Mouse (Mus musculus) myocyte (in vitro differentiated cells): ENCODE data around the gene Nrp2. TPM values are rescaled to one million over a fixed set of nuclear protein-coding genes. Genes with fewer than 3 reads are reported as not detected.

Source experiments
- H3K27me3 ChIP-seq: one replicate; pipeline ENCODE4 v1.6.1; 2011; ENCODE audit not compliant: control insufficient read depth, insufficient read depth, insufficient read length
- H3K36me3 ChIP-seq: one replicate; pipeline ENCODE4 v1.6.1; 2011; ENCODE audit not compliant: control insufficient read depth, insufficient read depth
- H3K4me2 ChIP-seq: one replicate; pipeline ENCODE4 v1.6.1; 2011; ENCODE audit warnings: low read depth, control low read depth
- H3K4me3 ChIP-seq: one replicate; pipeline ENCODE4 v1.5.1; 2011; ENCODE audit warnings: mild to moderate bottlenecking, control low read depth, moderate library complexity
- H3K79me2 ChIP-seq: one replicate; pipeline ENCODE4 v1.6.1; 2011; ENCODE audit not compliant: control insufficient read depth, insufficient read depth
- H3ac ChIP-seq: one replicate; pipeline ENCODE4 v1.6.1; 2011; ENCODE audit not compliant: control insufficient read depth, insufficient read length
- CEBPB ChIP-seq: IDR thresholded peaks from 2 replicates; pipeline ENCODE4 v1.6.1; 2011; ENCODE audit warnings: mild to moderate bottlenecking, moderate library complexity; ENCODE audit not compliant: poor library complexity, insufficient read depth, severe bottlenecking
- E2F4 ChIP-seq: IDR thresholded peaks from one replicate; pipeline ENCODE4 v1.6.1; 2011; ENCODE audit warnings: mild to moderate bottlenecking, control low read depth, moderate library complexity; ENCODE audit not compliant: insufficient read depth
- MAX ChIP-seq: IDR thresholded peaks from one replicate; pipeline ENCODE4 v1.6.1; 2011; ENCODE audit warnings: low read depth, mild to moderate bottlenecking, control low read depth
- MYOD1 ChIP-seq, 3 experiments: IDR thresholded peaks; one replicate each; pipeline ENCODE4 v1.6.1; 2011; ENCODE audit warnings: control low read depth in 2 of 3, low read depth in 2 of 3, mild to moderate bottlenecking in 2 of 3, moderate library complexity in 1 of 3; ENCODE audit not compliant: insufficient read length in 2 of 3, control insufficient read depth in 1 of 3
- MYOG ChIP-seq, 3 experiments: IDR thresholded peaks; one replicate each; pipeline ENCODE4 v1.6.1; 2011; ENCODE audit warnings: control low read depth in 2 of 3, low read depth in 2 of 3, mild to moderate bottlenecking in 2 of 3; ENCODE audit not compliant: insufficient read length in 2 of 3, control insufficient read depth in 1 of 3, insufficient read depth in 1 of 3
- POLR2A ChIP-seq: IDR thresholded peaks from one replicate; pipeline ENCODE4 v1.6.1; 2011; ENCODE audit warnings: low read depth, mild to moderate bottlenecking, control low read depth, moderate library complexity; ENCODE audit not compliant: insufficient read length
- POLR2AphosphoS2 ChIP-seq: IDR thresholded peaks from one replicate; pipeline ENCODE4 v1.6.1; 2011; ENCODE audit warnings: low read depth, control low read depth; ENCODE audit not compliant: insufficient read length
- REST ChIP-seq: IDR thresholded peaks from one replicate; pipeline ENCODE4 v1.6.1; 2011; ENCODE audit warnings: mild to moderate bottlenecking, control low read depth, moderate library complexity; ENCODE audit not compliant: insufficient read depth, insufficient read length
- SRF ChIP-seq: IDR thresholded peaks from one replicate; pipeline ENCODE4 v1.6.1; 2011; ENCODE audit warnings: low read depth; ENCODE audit not compliant: control insufficient read depth, insufficient read length
- TCF12 ChIP-seq: IDR thresholded peaks from one replicate; pipeline ENCODE4 v1.6.1; 2011; ENCODE audit warnings: mild to moderate bottlenecking, control low read depth; ENCODE audit not compliant: poor library complexity, insufficient read depth, severe bottlenecking
- TCF3 ChIP-seq: IDR thresholded peaks from one replicate; pipeline ENCODE4 v1.6.1; 2011; ENCODE audit warnings: low read depth, control low read depth; ENCODE audit not compliant: insufficient read length
- USF1 ChIP-seq: IDR thresholded peaks from one replicate; pipeline ENCODE4 v1.6.1; 2011; ENCODE audit warnings: low read depth, mild to moderate bottlenecking, control low read depth, moderate library complexity
- polyA plus RNA-seq: library from polyadenylated mRNA; unstranded; fragments of >200 nt; fragmentation: generic; extraction: Trizol; gene quantifications from one replicate; pipeline ENCODE4 v1.2.1, GENCODE M21; 2012; ENCODE audit warnings: missing spikeins

The Nrp2 gene
- polyA plus RNA-seq, 1 experiment: 18.3 TPM

DNA sequence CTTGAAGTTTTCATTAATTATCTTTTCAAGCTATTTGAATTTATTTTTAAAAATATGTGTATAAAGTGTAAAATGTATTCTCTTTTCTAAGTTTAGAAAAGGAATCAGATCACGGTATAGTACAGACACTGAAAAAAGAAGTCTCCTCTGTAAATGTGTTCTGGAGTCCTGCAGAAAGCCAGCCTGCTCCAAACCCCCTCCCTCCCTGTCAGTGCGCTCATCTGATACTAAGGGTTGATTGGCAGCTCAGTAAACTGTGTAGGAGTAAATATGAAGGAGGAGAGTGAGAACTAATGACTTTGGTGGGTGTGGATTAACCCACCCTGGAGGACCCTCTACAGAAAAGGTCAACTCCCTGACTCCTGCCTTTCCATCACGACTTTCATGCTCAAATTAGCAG lies 5.7 kb upstream of the Nrp2 start:
- Histone ChIP-seq H3ac (no peak overlapping the region), H3K36me3 (no peaks in the 10 kb centered on the region), H3K27me3 (no peaks in the 10 kb centered on the region), H3K79me2 (no peaks in the 10 kb centered on the region), H3K4me3 (no peak overlapping the region), H3K4me2 (no peak overlapping the region)
- TF ChIP-seq POLR2A: no peak
- no peak for TF ChIP-seq REST
- no peak for TF ChIP-seq CEBPB
- no peak for TF ChIP-seq MYOG (IDR thresholded peaks at IDR 0.05; ENCODE audit: control insufficient read depth in 1 of 3, insufficient read depth in 1 of 3, insufficient read length in 2 of 3, low read depth in 2 of 3)
- no peak for TF ChIP-seq TCF3
- no peak for TF ChIP-seq TCF12
- TF ChIP-seq E2F4: no peak

DNA sequence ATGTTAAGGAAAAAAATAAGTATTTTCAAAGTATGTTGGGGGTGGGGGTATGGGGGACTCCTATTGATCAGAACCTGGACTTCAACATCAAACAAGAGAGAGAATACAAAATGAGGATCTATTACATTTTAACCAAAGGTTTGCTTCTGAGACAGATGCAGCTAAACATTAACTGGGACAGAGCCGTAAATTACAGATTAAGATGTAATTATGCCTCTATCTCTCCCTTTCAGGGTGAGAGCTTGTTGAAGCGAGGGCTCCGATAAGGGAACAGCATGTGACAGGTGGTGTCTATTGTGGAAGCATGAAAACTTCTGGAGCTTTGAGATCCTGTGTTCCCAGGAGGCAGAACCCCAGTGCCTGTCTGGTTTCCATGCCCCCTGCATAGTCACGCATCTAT lies 3.3 kb upstream of the Nrp2 start:
- TF ChIP-seq POLR2A: no peak
- Histone ChIP-seq H3K4me2 (no peak overlapping the region), H3K4me3 (no peak overlapping the region), H3ac (no peak overlapping the region), H3K27me3 (no peaks in the 10 kb centered on the region), H3K79me2 (peaks cover 9% of the 10 kb centered on the region), H3K36me3 (no peaks in the 10 kb centered on the region)

GRCm38 (mm10) chr1:62701065-62701921 lies 1.8 kb upstream of the Nrp2 start:
- Histone ChIP-seq H3K4me2 (no peak overlapping the region), H3K4me3 (no peak overlapping the region), H3K36me3 (no peaks in the 10 kb centered on the region), H3K27me3 (no peaks in the 10 kb centered on the region), H3K79me2 (peaks cover 24% of the 10 kb centered on the region), H3ac (no peak overlapping the region)
- TF ChIP-seq TCF12 (no peak), CEBPB (no peak), MYOD1 (IDR thresholded peaks at IDR 0.05; ENCODE audit: control insufficient read depth in 1 of 3, insufficient read length in 2 of 3, low read depth in 2 of 3) (no peak), E2F4 (no peak), SRF (no peak)

- H3K36me3 ChIP-seq: no peaks in the 10 kb centered on the region
- H3K27me3 ChIP-seq: no peaks in the 10 kb centered on the region
- TF ChIP-seq TCF3 (no peak), TCF12 (no peak), POLR2AphosphoS2 (no peak), MAX (no peak), E2F4 (no peak), SRF (no peak), MYOD1 (IDR thresholded peaks at IDR 0.05; ENCODE audit: control insufficient read depth in 1 of 3, insufficient read length in 2 of 3, low read depth in 2 of 3) (no peak), USF1 (no peak), MYOG (IDR thresholded peaks at IDR 0.05; ENCODE audit: control insufficient read depth in 1 of 3, insufficient read depth in 1 of 3, insufficient read length in 2 of 3, low read depth in 2 of 3) (no peak), CEBPB (no peak), REST (no peak), POLR2A (no peak)
- H3K79me2 ChIP-seq: peaks cover 37% of the 10 kb centered on the region
- peak overlapping the region; percentile 99 for H3K4me2 ChIP-seq
- H3ac ChIP-seq: peak overlapping the region; percentile 47
- peak overlapping the region; percentile 85 for H3K4me3 ChIP-seq
These were observed 342 bp upstream of the Nrp2 start for GRCm38 (mm10) chr1:62702743-62703142.

DNA sequence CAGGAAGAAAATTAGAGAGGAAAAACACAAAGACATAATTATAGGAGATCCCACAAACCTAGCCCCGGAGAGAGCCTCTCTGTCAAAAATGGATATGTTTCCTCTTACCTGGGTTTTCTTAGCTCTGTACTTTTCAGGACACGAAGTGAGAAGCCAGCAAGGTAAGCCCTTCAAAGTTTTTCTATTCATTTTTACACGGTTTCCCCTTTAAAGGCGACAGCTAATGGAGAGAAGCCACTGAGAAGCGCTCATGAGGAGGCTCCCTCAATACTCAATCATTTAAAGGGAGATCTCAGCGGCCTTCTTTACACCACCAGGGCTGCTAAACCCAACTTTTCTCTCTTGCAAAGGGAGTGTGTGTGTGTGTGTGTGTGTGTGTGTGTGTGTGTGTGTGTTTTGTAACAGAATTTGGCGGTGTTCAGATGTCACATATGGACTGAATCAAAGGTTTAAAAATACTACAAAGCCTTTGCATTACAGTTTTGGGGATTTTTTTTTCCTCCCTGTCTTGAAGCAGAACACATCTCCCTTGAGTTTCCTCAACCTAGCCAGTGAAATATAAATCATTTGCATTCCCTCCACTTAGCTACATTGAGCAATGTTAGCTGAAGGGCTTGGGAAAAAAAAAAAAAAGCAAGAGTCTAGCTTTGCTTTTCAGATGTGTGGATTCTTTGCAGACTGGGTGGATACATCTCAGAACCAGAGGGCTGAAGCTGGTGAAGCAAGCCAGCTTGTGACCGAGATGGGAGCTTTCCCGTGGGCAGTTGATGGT lies 1.2 kb downstream of the Nrp2 start:
- Histone ChIP-seq H3K4me3 (peak overlapping the region; percentile 85), H3K4me2 (peak overlapping the region; percentile 99), H3K27me3 (no peaks in the 10 kb centered on the region), H3K79me2 (peaks cover 47% of the 10 kb centered on the region), H3K36me3 (no peaks in the 10 kb centered on the region), H3ac (peak overlapping the region; percentile 47)
- TF ChIP-seq TCF12 (no peak), POLR2A (no peak), MAX (no peak), REST (no peak), MYOG (IDR thresholded peaks at IDR 0.05; ENCODE audit: control insufficient read depth in 1 of 3, insufficient read depth in 1 of 3, insufficient read length in 2 of 3, low read depth in 2 of 3) (no peak), SRF (no peak), TCF3 (no peak), E2F4 (no peak), MYOD1 (IDR thresholded peaks at IDR 0.05; ENCODE audit: control insufficient read depth in 1 of 3, insufficient read length in 2 of 3, low read depth in 2 of 3) (no peak), CEBPB (no peak), USF1 (no peak), POLR2AphosphoS2 (no peak)
